Mouse (Mus musculus) mature B cell (primary cell): ENCODE results near the gene Get4.

Experiments used
- in situ Hi-C: fragments of 300-500 bp; cut with MboI; formaldehyde crosslinking; loops from 2 replicates; pipeline ENCODE4 v1.14.3; 2019

Get4 gene

DNA sequence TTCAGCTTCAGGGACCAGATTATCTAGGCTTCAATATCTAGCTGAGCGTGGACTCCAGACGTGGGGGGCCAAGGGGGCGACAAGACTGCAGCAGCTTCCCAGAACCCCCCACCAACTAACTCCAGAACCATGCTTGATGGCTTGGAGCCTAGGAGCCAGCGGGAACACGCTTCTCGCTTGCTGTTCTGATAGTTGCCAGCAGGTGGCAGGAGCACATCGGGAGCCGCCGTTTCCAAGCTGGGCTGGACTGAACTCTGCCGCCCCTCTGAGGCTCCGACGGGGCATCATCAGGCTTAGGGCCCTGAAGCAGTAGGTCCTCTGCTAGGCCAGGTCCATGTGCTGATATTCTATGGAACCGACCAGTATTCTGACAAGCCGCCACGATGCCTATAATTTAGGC, 30.1 kb downstream of the Get4 start:
- in situ Hi-C loops, result loop anchor here (5.0 kb wide), 1 partner anchor 40 kb away; no protein-coding TSS in a partner anchor

DNA sequence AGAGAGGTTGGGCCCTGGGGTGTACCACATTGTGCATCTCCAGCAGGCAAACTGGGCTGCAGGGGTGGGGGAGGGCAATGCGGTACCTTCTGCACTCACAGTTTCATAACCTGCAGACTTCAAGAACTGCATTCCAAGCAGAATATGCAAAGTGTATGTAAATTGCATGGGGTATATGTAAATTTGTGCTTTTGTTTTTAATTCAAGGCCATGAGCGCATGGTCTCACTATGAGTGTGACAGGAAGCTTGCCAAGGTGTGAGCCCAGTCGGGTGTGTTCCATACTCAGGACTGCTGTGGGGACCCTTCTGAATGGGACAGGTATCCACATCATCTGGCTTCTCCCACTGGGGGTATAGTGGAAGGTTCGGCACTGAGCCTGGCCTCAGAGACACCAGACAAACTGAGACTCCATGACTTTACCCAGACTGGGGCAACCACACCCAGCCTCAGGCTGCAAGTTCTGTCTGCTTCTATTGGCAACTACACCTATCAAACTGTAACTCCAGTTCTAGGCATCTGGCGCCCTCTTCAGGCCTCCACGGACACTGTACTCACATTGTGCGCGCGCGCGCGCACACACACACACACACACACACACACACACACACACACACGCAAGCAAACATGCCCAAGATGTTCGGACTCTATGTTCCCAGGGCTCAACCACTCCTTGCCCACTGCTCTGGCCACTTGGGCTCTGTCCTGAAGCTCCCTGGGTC, 31.5 kb downstream of the Get4 start:
- in situ Hi-C loops, result loop anchor here (5.0 kb wide), 1 partner anchor 39 kb away; no protein-coding TSS in a partner anchor

- in situ Hi-C loops, result no loop called here
Measured at GRCm38 (mm10) chr5:139285383-139286067, 33.4 kb downstream of the Get4 start.

- in situ Hi-C loops, result no loop called here
Measured at GRCm38 (mm10) chr5:139286142-139286941, 34.2 kb downstream of the Get4 start.

DNA sequence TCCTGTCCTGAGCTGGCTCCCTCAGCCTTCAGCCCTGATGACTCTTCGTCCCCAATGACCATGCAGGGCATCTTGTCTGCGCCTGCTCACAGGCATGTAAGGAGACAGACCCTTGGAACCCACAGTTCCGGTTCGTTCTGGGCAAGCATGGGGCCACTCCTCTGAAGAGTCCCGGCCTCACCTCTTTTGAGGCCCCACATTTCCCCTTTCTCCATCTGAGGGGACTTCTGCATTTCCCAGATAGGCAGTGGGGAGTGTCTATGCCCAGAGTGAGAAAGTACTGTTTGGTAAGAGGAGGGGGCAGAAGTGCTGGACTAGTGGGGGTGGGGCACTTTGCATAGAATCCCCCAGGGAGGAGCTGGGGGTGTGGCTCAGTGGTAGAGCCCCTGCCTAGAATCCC, 35.0 kb downstream of the Get4 start:
- in situ Hi-C loops, result no loop called here

- in situ Hi-C loops, result no loop called here
Measured at GRCm38 (mm10) chr5:139287787-139288186, 35.7 kb downstream of the Get4 start.

- in situ Hi-C loops, result no loop called here
Measured at GRCm38 (mm10) chr5:139288591-139288990, 36.5 kb downstream of the Get4 start.

DNA sequence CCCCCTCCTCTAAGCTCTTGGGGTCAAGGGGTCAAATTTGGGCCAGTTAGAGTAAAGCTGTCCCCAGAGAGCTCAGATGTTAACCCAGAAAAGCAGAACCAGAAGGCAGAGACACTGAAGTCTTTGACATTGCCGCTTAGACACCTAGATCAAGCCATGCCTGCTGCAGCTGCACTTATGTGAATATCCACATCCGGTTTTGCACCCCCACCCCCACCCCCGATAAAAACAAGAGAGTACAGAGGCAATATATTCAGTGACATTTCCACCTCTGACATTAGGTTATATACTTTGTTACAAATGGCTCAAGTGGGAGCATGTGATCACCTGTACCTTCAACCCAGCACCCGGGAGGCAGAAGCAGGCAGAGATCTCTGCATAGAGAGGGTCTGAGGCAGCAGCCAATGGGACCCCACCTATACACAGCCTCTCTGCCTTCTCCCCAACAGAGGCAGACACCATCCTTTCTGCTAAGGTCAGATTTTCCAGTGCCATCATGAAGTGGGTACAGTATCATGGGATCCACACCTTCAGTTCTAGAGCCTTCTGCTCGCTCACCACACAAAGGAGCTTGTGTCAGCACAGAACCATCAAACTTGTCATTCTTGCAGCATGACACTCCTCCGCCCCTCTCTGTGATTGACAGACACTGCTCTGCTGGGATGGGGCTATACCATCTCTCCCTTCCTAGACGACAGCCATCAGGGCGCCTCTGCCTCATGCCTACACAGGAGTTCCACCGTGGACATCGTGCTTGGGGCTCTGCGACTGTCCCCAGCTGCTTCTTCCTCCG, 38.5 kb downstream of the Get4 start:
- in situ Hi-C loops, result no loop called here

- in situ Hi-C loops, result no loop called here
Measured at GRCm38 (mm10) chr5:139291811-139292560, 39.9 kb downstream of the Get4 start.

GRCm38 (mm10) chr5:139294089-139294488, 42.0 kb downstream of the Get4 start:
- in situ Hi-C loops, result no loop called here

DNA sequence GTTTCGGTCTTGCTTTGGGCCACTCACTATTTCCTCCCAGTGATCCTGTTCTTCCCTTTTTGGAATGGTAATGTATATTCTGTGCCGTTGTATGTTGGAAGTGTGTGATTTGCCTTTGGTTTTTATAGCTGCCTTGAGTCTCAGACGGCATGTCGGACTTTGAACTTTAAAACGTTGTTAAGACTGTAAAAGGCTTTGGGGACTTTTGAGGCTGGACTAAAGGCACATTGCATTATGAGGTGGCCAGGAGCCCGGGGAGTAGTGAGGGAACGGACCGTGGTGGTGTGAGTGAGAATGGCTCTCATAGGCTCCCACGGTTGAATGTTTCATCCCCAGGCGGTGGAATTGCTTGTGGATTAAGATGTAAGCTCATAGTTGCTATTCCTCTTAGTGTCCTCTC, 45.0 kb downstream of the Get4 start:
- in situ Hi-C loops, result no loop called here

DNA sequence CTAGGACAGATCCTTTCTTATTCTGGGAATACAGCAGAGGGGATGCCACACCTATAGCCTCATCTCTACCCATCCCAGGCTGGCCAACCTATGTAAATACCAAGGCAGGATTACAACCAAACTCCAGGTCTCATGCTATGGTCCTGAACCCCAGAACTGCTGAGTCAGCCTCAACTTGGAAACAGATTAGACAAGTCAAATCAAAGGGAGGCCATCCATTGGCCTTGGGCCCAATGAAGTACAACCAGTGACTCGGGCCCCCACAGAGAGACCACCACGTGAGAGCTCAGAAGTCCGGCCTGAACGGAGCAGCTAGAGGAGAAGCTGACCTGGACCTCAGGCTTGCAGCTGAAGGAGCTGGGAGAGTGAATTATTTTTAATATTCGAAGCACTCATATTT, 45.6 kb downstream of the Get4 start:
- in situ Hi-C loops, result no loop called here

DNA sequence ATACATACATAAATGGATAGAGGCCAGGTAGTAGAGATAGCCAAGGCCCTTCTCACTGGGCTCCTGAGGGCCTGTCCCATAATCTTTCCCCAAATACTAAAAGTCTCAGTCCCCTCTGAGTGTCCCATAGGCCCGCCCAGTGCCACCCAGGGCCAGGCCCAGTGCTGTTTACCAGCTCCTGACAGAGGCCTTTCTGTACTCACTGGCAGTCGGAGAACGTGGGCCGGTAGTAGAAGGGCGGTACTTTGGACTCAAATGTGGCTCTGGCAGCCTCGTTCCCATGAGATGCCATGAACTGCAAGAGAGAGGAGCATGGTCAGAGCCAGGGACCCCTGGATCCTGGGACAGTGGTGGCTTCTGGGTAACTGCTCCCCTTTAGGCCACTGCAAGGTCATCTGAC, 50.0 kb downstream of the Get4 start:
- in situ Hi-C loops, result no loop called here

- in situ Hi-C loops, result no loop called here
Measured at GRCm38 (mm10) chr5:139303646-139304061, 51.5 kb downstream of the Get4 start.

GRCm38 (mm10) chr5:139309946-139310345, 57.8 kb downstream of the Get4 start:
- in situ Hi-C loops, result no loop called here

DNA sequence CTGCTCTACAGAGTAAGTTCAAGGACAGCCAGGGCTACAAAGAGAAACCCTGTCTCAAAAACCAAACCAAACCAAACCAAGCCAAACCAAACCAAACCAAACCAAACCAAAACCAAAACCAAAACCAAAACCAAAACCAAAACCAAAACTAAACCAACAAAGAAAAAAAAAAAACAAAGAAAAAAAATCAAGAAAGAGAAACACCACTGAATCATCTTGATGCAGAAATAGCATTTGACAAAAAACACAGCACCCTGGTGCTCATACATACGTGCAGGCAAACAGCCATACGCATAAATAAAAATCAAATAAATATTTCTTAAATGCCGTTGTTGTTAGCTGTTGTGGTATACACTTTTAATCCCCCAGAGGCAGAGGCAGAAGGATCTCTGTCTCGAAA, 58.4 kb downstream of the Get4 start:
- in situ Hi-C loops, result no loop called here

DNA sequence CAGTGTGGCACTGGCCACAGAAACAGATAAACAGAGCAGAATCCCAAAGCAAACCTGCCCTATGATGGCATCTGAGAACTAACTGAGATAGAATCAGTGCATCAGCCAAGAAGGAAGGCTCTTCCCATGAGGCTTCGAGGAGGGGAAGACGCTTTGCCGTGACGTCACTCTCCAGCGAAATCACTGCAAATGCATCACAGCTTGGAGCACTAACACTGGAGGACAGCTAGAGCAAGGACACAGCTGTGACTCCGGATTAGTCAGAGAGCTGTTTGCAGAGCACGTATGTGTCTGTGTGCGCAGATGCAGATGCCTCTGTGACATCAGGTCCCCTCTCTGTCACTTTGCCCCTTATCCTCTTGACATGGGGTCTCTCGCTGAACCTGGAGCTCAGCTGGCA, 59.7 kb downstream of the Get4 start:
- in situ Hi-C loops, result no loop called here

DNA sequence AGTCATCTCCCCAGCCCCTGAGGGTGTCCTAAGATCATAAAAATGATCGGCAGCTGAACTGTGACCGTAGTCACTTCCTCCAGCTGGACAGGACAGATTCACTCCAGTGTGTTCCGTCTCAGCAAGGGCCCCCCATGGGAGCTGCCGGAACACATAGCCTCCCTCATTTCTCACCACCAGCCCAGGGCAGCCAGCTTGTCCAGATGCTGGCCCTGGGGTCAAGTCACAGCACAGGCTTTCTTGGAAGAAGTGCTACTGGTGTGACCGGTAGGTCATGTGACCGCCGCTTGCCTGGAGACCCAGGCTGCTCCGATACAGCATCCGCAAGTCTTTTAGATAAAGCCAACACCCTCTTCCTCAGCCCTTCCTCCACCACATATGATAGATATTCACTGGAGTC, 61.4 kb downstream of the Get4 start:
- in situ Hi-C loops, result no loop called here

DNA sequence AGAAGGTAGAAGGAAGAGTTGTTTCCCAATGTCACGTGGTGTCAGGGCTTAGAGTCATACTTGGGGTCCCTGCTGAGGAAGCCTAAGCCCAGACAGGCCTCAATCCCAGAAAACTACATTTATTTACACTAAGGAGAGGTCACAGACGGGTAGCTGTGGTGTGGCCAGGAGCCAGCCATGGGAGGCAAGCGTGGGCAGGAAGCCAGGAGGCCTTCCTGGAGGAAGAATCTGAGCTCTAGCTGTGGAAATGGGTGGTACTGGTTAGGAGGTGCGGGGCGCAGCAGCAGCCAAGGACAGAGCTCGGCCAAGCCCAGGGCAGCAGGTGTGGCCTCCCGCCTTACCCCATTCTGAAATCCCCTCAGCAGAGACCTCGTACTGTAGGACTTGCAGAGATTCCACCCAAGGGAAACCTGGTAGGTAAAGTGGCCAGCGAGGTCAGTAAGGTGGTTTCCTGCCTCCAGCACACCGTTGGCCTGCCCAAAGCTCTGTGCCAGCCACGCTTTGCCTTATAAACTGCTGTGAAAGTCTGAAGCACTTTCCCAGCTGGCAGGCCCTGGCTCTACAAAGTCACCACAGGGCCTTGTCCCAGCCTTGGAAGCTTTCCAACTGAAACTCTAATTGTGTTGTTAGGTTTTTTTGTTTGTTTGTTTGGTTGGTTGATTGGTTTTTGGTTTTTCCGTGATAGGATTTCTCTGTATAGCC, 63.0 kb downstream of the Get4 start:
- in situ Hi-C loops, result no loop called here

GRCm38 (mm10) chr5:139316982-139317675, 65.0 kb downstream of the Get4 start:
- in situ Hi-C loops, result no loop called here
